Mouse (Mus musculus) heart, postnatal 10 days (tissue): ENCODE measurements around the gene Rhcg. TPM values are rescaled to one million over a fixed set of nuclear protein-coding genes. Genes with fewer than 3 reads are reported as not detected.

Experiments used
- DNase-seq, 2 experiments: peaks; one replicate each; pipeline ENCODE4 v3.0.0; 2021
- intact Hi-C: fragments of 180-260 bp; cut with DNase I; formaldehyde crosslinking; loops from one replicate; pipeline ENCODE4 v1.15.1; 2025
- total RNA-seq, 2 experiments: library from RNA; stranded (reverse); gene quantifications; 2 replicates each; pipeline ENCODE4 v1.2.3; 2021

The Rhcg gene
- total RNA-seq, 2 experiments from 2014 or later: 0.26 TPM; not detected in 1

DNA sequence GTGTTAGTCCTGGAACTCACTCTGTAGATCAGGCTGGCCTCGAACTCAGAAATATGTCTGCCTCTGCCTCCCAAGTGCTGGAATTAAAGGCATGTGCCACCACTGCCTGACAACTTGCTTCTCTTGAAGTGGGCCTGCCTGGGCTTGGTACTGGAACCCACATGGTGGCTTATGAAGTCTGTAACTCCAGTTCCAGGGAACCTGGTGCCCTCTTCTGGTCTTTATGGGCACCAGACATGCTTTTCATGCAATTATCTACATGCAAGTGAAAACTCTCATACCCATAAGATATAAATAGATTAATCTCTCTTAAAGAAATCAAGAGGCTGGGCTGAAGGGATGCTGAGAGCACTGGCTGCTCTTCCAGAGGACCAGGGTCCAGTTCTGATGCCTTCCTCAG, 58.8 kb downstream of the Rhcg start:
- DNase-seq: no peak
- intact Hi-C loops: no loop called here

DNA sequence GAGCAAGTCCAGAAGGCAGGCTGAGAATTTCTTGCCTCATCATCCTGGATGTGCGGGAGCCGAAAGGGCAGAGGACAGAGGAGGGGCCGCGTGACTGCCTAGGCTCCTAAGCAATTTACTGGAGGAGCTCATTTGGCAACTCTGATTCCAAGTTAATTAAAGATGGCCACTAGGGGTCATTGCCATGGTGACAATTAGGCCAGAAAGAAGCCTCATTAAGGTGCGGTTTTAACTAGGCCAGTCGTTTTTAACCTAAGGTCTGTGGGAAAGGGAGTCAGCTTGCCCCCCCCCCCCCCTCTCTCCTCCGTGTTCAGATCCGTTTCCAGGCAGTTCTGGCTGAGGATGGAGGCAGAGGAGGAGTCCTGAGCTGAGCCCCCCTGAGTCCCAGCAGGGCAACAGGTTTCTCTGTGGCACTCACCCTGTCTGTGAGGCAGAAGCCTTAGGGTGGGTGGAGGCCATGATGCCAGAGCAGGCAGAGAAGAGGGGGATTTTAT, 59.7 kb downstream of the Rhcg start:
- no peak for DNase-seq
- intact Hi-C loops: no loop called here

DNA sequence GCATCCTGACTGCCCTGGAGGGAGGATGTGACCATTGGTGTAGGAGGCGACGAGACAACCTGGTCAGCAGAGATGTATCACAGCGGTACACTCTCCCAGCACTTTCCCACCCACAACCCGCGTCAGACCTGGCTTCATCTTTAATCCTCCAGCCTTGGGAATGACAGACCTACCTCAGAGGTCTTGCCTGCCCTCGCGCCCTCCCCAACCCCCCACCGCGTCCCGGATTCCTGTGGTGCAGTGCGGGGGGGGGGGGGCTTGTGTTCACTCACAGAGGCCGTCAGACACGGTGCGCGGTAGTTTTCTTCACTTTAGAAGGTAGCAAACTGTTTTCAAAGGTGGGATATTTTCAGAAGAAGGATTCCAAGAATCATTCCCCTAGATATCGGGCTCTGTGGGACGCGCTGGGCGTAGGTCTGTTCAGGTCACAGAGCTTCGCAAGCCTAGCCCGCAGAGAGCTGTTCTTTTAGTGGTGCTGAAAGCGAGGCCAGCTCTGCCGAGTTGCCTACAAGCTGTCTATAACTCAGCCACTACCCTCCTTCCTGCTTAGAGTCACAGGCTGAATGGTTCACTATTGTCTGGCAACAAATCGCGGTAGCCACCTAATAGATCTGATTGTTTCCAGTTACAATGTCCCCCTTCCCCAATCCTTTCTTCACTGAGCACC, 62.0 kb downstream of the Rhcg start:
- intact Hi-C loops: no loop called here
- peak in 1 of 2 experiments; percentile 52 for DNase-seq

DNA sequence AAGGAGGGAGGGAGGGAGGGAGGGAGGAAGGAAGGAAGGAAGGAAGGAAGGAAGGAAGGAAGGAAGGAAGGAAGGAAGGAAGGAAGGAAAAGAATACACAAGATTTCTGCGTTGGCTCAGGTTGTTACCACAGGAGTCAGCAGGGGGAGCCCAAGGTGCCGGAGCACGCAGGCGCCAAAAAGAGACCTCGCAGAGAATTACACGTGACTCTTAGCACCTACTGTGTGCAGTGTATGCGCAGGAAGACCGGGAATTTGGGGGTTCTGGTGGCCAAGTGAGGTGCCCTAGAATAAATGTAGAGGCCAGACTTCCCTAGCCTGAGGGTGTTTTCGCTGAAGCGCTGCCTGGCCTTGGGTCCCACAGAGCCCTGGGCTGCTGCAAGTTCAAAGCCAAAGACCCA, 64.8 kb downstream of the Rhcg start:
- no peak for DNase-seq
- intact Hi-C loops: no loop called here

DNA sequence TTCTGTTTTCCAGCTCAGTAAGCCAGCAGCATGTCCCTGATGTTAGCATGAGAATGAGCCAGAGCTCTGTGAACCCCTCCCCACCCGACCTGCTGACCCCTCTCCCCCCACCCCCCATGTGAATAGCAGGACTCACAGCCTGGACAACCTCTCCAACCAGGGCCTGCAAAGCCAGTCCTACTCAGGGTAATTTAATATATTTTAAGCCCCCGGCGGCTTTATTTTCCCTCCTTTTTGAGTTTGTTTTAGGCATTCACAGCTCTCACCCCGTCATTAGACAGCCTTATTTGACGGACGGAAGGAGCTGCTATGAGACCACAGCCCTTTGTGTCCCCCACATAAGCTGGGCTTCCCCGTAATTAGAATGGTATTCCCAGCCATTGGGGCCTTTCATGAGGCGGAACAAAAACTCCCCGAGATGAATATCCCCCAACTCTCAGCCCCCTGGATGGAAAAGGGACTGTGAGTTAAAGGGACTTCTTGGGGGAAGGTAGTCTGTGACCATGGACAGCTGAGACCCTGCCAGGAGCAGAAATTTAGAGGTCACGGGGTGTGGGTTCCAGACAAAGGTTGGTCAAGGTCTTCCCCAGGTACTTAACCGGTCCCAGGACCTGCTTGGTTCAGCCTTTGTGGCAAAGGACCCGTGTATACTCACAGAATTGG, 68.4 kb downstream of the Rhcg start:
- intact Hi-C loops: loop anchor here (5.0 kb wide), 1 partner anchor 178 kb away; no protein-coding TSS in a partner anchor
- DNase-seq: no peak

DNA sequence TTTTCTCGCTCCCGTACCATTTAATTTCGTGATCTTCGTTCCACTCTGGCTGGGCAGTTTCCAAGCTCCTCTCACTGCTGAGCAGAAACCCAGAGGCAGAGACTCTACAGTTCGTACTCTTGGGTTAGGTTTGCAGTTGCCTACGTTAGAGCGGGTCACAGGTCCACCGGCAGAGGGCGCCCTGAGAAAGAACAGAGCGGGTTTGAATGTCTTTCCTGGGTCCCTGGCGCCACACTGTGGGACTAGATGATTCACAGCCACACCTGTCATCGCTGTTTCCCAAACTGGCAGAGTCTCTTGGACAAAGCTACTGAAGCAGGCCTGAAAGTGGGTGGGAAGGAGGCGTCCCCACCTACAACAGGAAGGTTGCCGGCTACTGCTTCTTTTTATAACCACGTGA, 70.4 kb downstream of the Rhcg start:
- peak; percentile 71 to 86 for DNase-seq
- intact Hi-C loops: loop anchor here (1.0 to 5.0 kb wide), 3 partner anchors 47 to 180 kb away; no protein-coding TSS in a partner anchor

DNA sequence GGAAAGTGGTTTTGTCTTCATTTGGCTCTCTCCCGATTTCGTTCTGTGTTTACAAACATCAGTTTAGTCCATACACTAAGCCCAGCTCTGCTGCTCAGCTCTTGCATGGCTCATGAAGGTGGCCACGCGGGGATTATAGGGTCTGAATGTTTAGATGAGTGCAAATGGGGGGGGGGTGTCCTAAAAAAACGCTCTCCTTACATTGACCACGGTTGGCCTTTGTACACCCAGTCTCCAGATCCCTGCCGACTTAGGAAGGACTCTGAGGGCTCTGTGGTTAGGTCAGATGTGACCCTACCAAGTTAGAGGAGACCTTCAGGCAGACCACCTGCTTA, 72.4 kb downstream of the Rhcg start:
- intact Hi-C loops: loop anchor here (5.0 kb wide), 1 partner anchor 182 kb away; no protein-coding TSS in a partner anchor

DNA sequence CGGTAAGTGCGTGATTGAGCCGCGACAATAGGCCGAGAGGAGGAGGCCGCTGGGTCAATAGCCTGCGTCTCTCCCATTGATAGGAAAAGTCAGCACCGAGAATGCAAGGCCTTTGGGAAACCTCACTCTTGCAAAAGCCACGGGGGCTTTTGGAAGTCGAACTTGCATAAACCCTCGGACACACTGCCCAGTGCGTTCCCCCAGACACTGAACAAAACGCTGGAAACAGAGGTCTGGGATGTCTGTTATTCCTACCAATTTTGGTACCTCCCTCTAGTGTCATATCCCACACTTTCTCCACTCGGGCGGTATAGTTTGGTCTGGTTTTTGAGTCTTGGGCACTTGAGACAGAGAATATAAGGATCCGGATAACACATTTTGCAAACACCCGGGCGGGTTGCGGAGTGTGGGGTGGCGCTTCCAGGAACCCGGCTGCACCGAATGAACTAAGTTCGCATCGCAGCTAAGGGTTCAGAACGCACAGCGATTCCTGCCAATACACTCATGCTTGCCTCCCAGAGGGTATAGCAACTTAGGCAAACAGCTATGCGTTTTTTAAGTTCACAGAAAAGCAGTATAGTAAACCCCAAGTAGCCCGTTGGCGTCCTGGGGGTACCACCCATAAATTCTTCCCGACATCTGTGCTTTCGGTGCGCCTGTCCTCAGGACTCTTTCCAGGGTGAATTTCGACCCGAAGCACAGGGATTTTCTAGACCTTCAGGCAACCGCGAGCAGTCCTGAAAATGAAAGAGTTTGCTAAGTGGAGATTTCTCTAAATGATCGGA, 73.0 kb downstream of the Rhcg start:
- intact Hi-C loops: loop anchor here (5.0 kb wide), 1 partner anchor 183 kb away; no protein-coding TSS in a partner anchor
- DNase-seq: no peak

More for the DNA sequence above, 72.4 kb downstream of the Rhcg start:
- DNase-seq: no peak

Other genes starting within 250 kb of the Rhcg start
- not detected for gene Rlbp1, start 230.6 kb downstream of the Rhcg start, total RNA-seq
- 1 to 10 TPM; 2.3 to 2.4 TPM for gene Fanci, start 225.7 kb downstream of the Rhcg start, total RNA-seq
- gene Polg, start 151.3 kb downstream of the Rhcg start, total RNA-seq: 10 to 100 TPM; 54.5 to 64.5 TPM
- 1 to 10 TPM; 2.0 TPM for gene Ticrr, start 42.5 kb upstream of the Rhcg start, total RNA-seq
- 1 to 10 TPM; 3.2 to 3.9 TPM for gene Kif7, start 98.1 kb upstream of the Rhcg start, total RNA-seq
- gene Plin1, start 115.2 kb upstream of the Rhcg start, total RNA-seq: 10 to 100 TPM; 24.0 to 76.0 TPM
- gene Pex11a, start 125.5 kb upstream of the Rhcg start, total RNA-seq: 10 to 100 TPM; 13.3 to 16.5 TPM
- under 1 TPM; 0.14 to 0.15 TPM for gene Wdr93, start 125.5 kb upstream of the Rhcg start, total RNA-seq
- not detected for gene Mesp1, start 176.1 kb upstream of the Rhcg start, total RNA-seq
- under 1 TPM; 0.12 to 0.40 TPM for gene Mesp2, start 193.1 kb upstream of the Rhcg start, total RNA-seq
- 10 to 100 TPM; 26.6 to 29.3 TPM for gene Anpep, start 243.4 kb upstream of the Rhcg start, total RNA-seq